Mouse (Mus musculus): ENCODE measurements around the gene Gm49510. TPM values are rescaled to one million over a fixed set of nuclear protein-coding genes. Genes with fewer than 3 reads are reported as not detected.

Gm49510 gene
- total RNA-seq, 1 experiment: not detected

DNA sequence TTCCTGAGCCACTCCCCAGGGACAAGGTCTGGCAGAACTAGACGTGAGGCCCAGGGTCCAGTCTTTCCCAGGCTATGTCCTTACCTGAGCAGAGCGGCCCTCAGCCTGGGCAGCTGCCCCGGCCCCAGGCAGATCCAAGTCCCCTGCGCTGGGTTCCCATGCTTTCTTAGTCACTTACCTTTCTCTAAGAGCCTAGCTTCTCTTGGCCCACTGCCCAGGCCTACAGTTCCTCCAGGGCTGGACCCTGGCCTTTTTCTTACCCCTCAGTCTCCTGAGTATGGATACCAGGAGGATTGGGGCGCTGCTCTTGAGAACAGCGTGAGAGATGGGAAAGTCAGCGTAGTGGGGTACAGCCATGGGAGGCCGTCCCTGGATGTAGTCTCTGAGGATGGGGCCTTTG is 19.0 kb upstream of the Gm49510 start:
- in situ Hi-C loops (cut with MboI; ENCODE audit: low sequenced_read_pairs in 2 of 2, unreplicated experiment in 2 of 2): no loop called here
- H3K36me3 ChIP-seq (ENCODE audit: control insufficient read depth, insufficient read depth, low read length, poor library complexity, severe bottlenecking): peaks cover 33% of the 10 kb centered on the region; the same call in 1 of the 2 replicates
- no peak overlapping the region for H3K9ac ChIP-seq (ENCODE audit: insufficient read depth, low read depth, low read length, poor library complexity, severe bottlenecking)

DNA sequence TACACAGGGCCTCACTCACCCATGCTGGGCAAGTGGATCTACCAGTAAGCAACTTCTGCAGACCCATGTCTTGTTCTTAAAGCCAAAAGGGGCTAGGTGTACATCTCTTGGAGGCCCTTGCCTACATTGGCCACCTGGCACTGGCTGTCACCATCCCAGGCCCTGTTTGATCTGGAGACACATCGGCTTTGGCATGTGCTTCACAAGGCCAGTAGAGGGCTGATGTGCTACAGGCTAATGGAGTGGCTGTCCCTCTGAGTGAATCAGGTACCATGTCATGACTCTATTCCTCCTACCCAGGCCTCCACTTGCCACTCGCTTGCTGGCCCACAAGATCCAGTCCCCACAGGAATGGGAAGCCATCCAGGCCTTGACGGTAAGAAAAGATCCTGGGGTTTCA is 17.6 kb upstream of the Gm49510 start:
- Histone ChIP-seq H3K4me3 (ENCODE audit: insufficient read depth in 1 of 2, low read depth in 1 of 2, low read length in 2 of 2, poor library complexity in 1 of 2, severe bottlenecking in 1 of 2) (no peak overlapping the region), H3K9me3 (ENCODE audit: control insufficient read depth, insufficient read depth, low read depth, low read length) (no peaks in the 10 kb centered on the region), H3K36me3 (ENCODE audit: control insufficient read depth, insufficient read depth, low read length, poor library complexity, severe bottlenecking) (peaks cover 38% of the 10 kb centered on the region; the same call in 1 of the 2 replicates), H3K9ac (ENCODE audit: insufficient read depth, low read depth, low read length, poor library complexity, severe bottlenecking) (no peak overlapping the region), H3K27ac (ENCODE audit: insufficient read depth, low read depth, low read length, poor library complexity, severe bottlenecking) (no peak overlapping the region), H3K4me1 (ENCODE audit: control insufficient read depth in 2 of 2, insufficient read depth in 2 of 2, low read length in 2 of 2, poor library complexity in 1 of 2) (peaks cover 0 to 4% of the 10 kb centered on the region in 2 experiments; a peak in 2 of 4 replicates)
- DNase-seq (ENCODE audit: low read depth, low spot score): no peak
- in situ Hi-C loops (cut with MboI; ENCODE audit: low sequenced_read_pairs in 2 of 2, unreplicated experiment in 2 of 2): no loop called here
- TF ChIP-seq MAFK (IDR thresholded peaks at IDR 0.05; ENCODE audit: insufficient read depth, low read depth, low read length): no peak

More for the DNA sequence above, 19.0 kb upstream of the Gm49510 start:
- no peak overlapping the region for H3K27ac ChIP-seq (ENCODE audit: insufficient read depth, low read depth, low read length, poor library complexity, severe bottlenecking)
- TF ChIP-seq CHD2 (IDR thresholded peaks at IDR 0.05; ENCODE audit: low read depth, low read length) (no peak), HCFC1 (IDR thresholded peaks at IDR 0.05; ENCODE audit: borderline replicate concordance, insufficient read depth, low read length) (no peak), ZC3H11A (IDR thresholded peaks at IDR 0.05; ENCODE audit: borderline replicate concordance, low read depth, low read length) (no peak), ZNF384 (IDR thresholded peaks at IDR 0.05; ENCODE audit: low read depth, low read length) (no peak), MAFK (IDR thresholded peaks at IDR 0.05; ENCODE audit: insufficient read depth, low read depth, low read length) (no peak)
- peaks cover 0 to 9% of the 10 kb centered on the region in 2 experiments; a peak in 2 of 4 replicates for H3K4me1 ChIP-seq (ENCODE audit: control insufficient read depth in 2 of 2, insufficient read depth in 2 of 2, low read length in 2 of 2, poor library complexity in 1 of 2)
- H3K9me3 ChIP-seq (ENCODE audit: control insufficient read depth, insufficient read depth, low read depth, low read length): no peaks in the 10 kb centered on the region
- DNase-seq (ENCODE audit: low read depth, low spot score): no peak
- no peak overlapping the region for H3K4me3 ChIP-seq (ENCODE audit: insufficient read depth in 1 of 2, low read depth in 1 of 2, low read length in 2 of 2, poor library complexity in 1 of 2, severe bottlenecking in 1 of 2)

DNA sequence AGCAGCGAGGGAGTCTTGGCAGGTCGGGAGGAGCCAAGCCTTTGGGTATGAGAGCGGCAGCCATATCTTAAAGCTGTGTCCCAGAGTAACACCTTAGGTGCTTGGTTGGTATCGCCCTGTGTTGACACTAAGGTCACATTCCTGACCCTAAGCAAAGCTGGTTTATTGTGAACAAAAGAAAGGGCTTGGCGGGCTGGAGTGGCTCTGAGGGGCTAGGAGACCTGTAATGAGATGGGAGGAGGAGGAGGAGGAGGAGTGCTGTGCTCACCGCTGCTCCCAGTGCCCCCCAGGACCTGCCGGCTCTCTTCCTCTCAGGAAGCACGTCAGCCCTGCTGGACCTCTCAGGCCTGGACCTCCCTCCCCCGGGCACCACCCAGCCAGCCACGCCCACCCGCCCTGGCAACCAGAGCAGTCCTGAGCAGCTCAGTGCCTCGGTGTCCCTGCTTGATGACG is 10.0 kb upstream of the Gm49510 start:
- TF ChIP-seq CHD2 (IDR thresholded peaks at IDR 0.05; ENCODE audit: low read depth, low read length) (no peak), MAFK (IDR thresholded peaks at IDR 0.05; ENCODE audit: insufficient read depth, low read depth, low read length) (no peak), HCFC1 (IDR thresholded peaks at IDR 0.05; ENCODE audit: borderline replicate concordance, insufficient read depth, low read length) (no peak), ZNF384 (IDR thresholded peaks at IDR 0.05; ENCODE audit: low read depth, low read length) (no peak), ZC3H11A (IDR thresholded peaks at IDR 0.05; ENCODE audit: borderline replicate concordance, low read depth, low read length) (no peak)
- in situ Hi-C loops (cut with MboI; ENCODE audit: low sequenced_read_pairs in 2 of 2, unreplicated experiment in 2 of 2): no loop called here
- H3K4me1 ChIP-seq (ENCODE audit: control insufficient read depth in 2 of 2, insufficient read depth in 2 of 2, low read length in 2 of 2, poor library complexity in 1 of 2): peaks cover 0 to 13% of the 10 kb centered on the region in 2 experiments; a peak in 2 of 4 replicates
- peaks cover 57% of the 10 kb centered on the region for H3K36me3 ChIP-seq (ENCODE audit: control insufficient read depth, insufficient read depth, low read length, poor library complexity, severe bottlenecking)
- peak overlapping the region; percentile 4; the same call in 1 of the 2 replicates for H3K9ac ChIP-seq (ENCODE audit: insufficient read depth, low read depth, low read length, poor library complexity, severe bottlenecking)
- H3K27ac ChIP-seq (ENCODE audit: insufficient read depth, low read depth, low read length, poor library complexity, severe bottlenecking): no peak overlapping the region
- DNase-seq (ENCODE audit: low read depth, low spot score): no peak
- no peak overlapping the region for H3K4me3 ChIP-seq (ENCODE audit: insufficient read depth in 1 of 2, low read depth in 1 of 2, low read length in 2 of 2, poor library complexity in 1 of 2, severe bottlenecking in 1 of 2)
- no peaks in the 10 kb centered on the region for H3K9me3 ChIP-seq (ENCODE audit: control insufficient read depth, insufficient read depth, low read depth, low read length)

DNA sequence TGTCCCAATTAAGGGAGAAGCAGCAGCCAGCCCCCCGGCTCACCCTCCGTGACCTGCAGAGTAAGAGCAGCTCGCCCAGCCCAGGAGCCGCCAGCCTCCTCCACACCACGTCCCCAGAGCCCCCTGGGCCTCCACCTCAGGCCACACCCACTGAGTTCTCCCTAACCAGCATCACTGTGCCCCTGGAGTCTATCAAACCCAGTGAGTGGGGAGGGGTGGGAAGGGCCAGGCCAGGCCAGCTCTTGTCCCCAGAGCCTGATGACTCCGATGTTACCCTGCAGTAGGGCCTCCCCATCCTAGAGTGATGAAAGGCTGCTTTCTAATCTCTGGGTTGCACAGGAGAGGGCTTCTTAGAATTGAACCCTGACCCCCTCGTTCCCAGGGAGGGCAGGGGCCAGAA is 7.0 kb upstream of the Gm49510 start:
- Histone ChIP-seq H3K27ac (ENCODE audit: insufficient read depth, low read depth, low read length, poor library complexity, severe bottlenecking) (no peak overlapping the region), H3K4me3 (ENCODE audit: insufficient read depth in 1 of 2, low read depth in 1 of 2, low read length in 2 of 2, poor library complexity in 1 of 2, severe bottlenecking in 1 of 2) (no peak overlapping the region), H3K9me3 (ENCODE audit: control insufficient read depth, insufficient read depth, low read depth, low read length) (no peaks in the 10 kb centered on the region), H3K9ac (ENCODE audit: insufficient read depth, low read depth, low read length, poor library complexity, severe bottlenecking) (no peak overlapping the region), H3K4me1 (ENCODE audit: control insufficient read depth in 2 of 2, insufficient read depth in 2 of 2, low read length in 2 of 2, poor library complexity in 1 of 2) (peaks cover 10 to 35% of the 10 kb centered on the region in 2 experiments), H3K36me3 (ENCODE audit: control insufficient read depth, insufficient read depth, low read length, poor library complexity, severe bottlenecking) (peaks cover 47% of the 10 kb centered on the region)
- in situ Hi-C loops (cut with MboI; ENCODE audit: low sequenced_read_pairs in 2 of 2, unreplicated experiment in 2 of 2): no loop called here
- DNase-seq (ENCODE audit: low read depth, low spot score): no peak
- no peak for TF ChIP-seq HCFC1 (IDR thresholded peaks at IDR 0.05; ENCODE audit: borderline replicate concordance, insufficient read depth, low read length)
- no peak for TF ChIP-seq MAFK (IDR thresholded peaks at IDR 0.05; ENCODE audit: insufficient read depth, low read depth, low read length)
- TF ChIP-seq ZC3H11A (IDR thresholded peaks at IDR 0.05; ENCODE audit: borderline replicate concordance, low read depth, low read length): no peak
- TF ChIP-seq CHD2 (IDR thresholded peaks at IDR 0.05; ENCODE audit: low read depth, low read length): no peak
- no peak for TF ChIP-seq ZNF384 (IDR thresholded peaks at IDR 0.05; ENCODE audit: low read depth, low read length)

DNA sequence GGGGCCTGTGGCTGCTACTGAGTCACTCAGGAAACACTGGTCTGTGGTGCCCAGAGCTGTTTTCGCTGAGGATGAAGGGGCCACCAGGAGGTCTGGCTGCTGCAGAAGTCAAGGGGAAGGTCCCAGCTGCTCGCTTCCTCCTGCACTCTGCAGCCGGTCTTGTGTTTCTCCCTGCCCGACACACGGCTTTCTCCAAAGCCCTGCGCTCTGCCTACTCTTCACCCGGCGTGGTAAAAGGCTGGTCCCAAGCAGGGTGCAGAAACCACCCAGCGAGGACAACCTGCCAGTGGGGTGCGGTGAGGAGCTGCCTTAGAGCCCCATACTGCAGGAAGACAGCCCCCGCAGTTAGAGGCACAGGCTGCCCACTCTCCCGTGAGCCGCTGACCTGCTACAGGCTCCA is 4.7 kb upstream of the Gm49510 start:
- no peak overlapping the region for H3K4me3 ChIP-seq (ENCODE audit: insufficient read depth in 1 of 2, low read depth in 1 of 2, low read length in 2 of 2, poor library complexity in 1 of 2, severe bottlenecking in 1 of 2)
- H3K27ac ChIP-seq (ENCODE audit: insufficient read depth, low read depth, low read length, poor library complexity, severe bottlenecking): no peak overlapping the region
- H3K9ac ChIP-seq (ENCODE audit: insufficient read depth, low read depth, low read length, poor library complexity, severe bottlenecking): peak overlapping the region; percentile 11; the same call in 1 of the 2 replicates
- peaks cover 13 to 36% of the 10 kb centered on the region in 2 experiments for H3K4me1 ChIP-seq (ENCODE audit: control insufficient read depth in 2 of 2, insufficient read depth in 2 of 2, low read length in 2 of 2, poor library complexity in 1 of 2)
- H3K36me3 ChIP-seq (ENCODE audit: control insufficient read depth, insufficient read depth, low read length, poor library complexity, severe bottlenecking): peaks cover 34% of the 10 kb centered on the region
- no peak for TF ChIP-seq CHD2 (IDR thresholded peaks at IDR 0.05; ENCODE audit: low read depth, low read length)
- TF ChIP-seq MAFK (IDR thresholded peaks at IDR 0.05; ENCODE audit: insufficient read depth, low read depth, low read length): no peak
- TF ChIP-seq HCFC1 (IDR thresholded peaks at IDR 0.05; ENCODE audit: borderline replicate concordance, insufficient read depth, low read length): no peak
- TF ChIP-seq ZC3H11A (IDR thresholded peaks at IDR 0.05; ENCODE audit: borderline replicate concordance, low read depth, low read length): no peak
- no peak for DNase-seq (ENCODE audit: low read depth, low spot score)
- in situ Hi-C loops (cut with MboI; ENCODE audit: low sequenced_read_pairs in 2 of 2, unreplicated experiment in 2 of 2): no loop called here
- H3K9me3 ChIP-seq (ENCODE audit: control insufficient read depth, insufficient read depth, low read depth, low read length): no peaks in the 10 kb centered on the region
